Mouse (Mus musculus) myocyte (in vitro differentiated cells): ENCODE measurements around the gene Slc38a10. TPM values are rescaled to one million over a fixed set of nuclear protein-coding genes. Genes with fewer than 3 reads are reported as not detected.

Experiments used
- H3K27me3 ChIP-seq: one replicate; pipeline ENCODE4 v1.6.1; 2011; ENCODE audit not compliant: control insufficient read depth, insufficient read depth, insufficient read length
- H3K36me3 ChIP-seq: one replicate; pipeline ENCODE4 v1.6.1; 2011; ENCODE audit not compliant: control insufficient read depth, insufficient read depth
- H3K4me2 ChIP-seq: one replicate; pipeline ENCODE4 v1.6.1; 2011; ENCODE audit warnings: low read depth, control low read depth
- H3K4me3 ChIP-seq: one replicate; pipeline ENCODE4 v1.5.1; 2011; ENCODE audit warnings: mild to moderate bottlenecking, control low read depth, moderate library complexity
- H3K79me2 ChIP-seq: one replicate; pipeline ENCODE4 v1.6.1; 2011; ENCODE audit not compliant: control insufficient read depth, insufficient read depth
- H3ac ChIP-seq: one replicate; pipeline ENCODE4 v1.6.1; 2011; ENCODE audit not compliant: control insufficient read depth, insufficient read length
- CEBPB ChIP-seq: IDR thresholded peaks from 2 replicates; pipeline ENCODE4 v1.6.1; 2011; ENCODE audit warnings: mild to moderate bottlenecking, moderate library complexity; ENCODE audit not compliant: poor library complexity, insufficient read depth, severe bottlenecking
- E2F4 ChIP-seq: IDR thresholded peaks from one replicate; pipeline ENCODE4 v1.6.1; 2011; ENCODE audit warnings: mild to moderate bottlenecking, control low read depth, moderate library complexity; ENCODE audit not compliant: insufficient read depth
- MAX ChIP-seq: IDR thresholded peaks from one replicate; pipeline ENCODE4 v1.6.1; 2011; ENCODE audit warnings: low read depth, mild to moderate bottlenecking, control low read depth
- MYOD1 ChIP-seq, 3 experiments: IDR thresholded peaks; one replicate each; pipeline ENCODE4 v1.6.1; 2011; ENCODE audit warnings: control low read depth in 2 of 3, low read depth in 2 of 3, mild to moderate bottlenecking in 2 of 3, moderate library complexity in 1 of 3; ENCODE audit not compliant: insufficient read length in 2 of 3, control insufficient read depth in 1 of 3
- MYOG ChIP-seq, 3 experiments: IDR thresholded peaks; one replicate each; pipeline ENCODE4 v1.6.1; 2011; ENCODE audit warnings: control low read depth in 2 of 3, low read depth in 2 of 3, mild to moderate bottlenecking in 2 of 3; ENCODE audit not compliant: insufficient read length in 2 of 3, control insufficient read depth in 1 of 3, insufficient read depth in 1 of 3
- POLR2A ChIP-seq: IDR thresholded peaks from one replicate; pipeline ENCODE4 v1.6.1; 2011; ENCODE audit warnings: low read depth, mild to moderate bottlenecking, control low read depth, moderate library complexity; ENCODE audit not compliant: insufficient read length
- POLR2AphosphoS2 ChIP-seq: IDR thresholded peaks from one replicate; pipeline ENCODE4 v1.6.1; 2011; ENCODE audit warnings: low read depth, control low read depth; ENCODE audit not compliant: insufficient read length
- REST ChIP-seq: IDR thresholded peaks from one replicate; pipeline ENCODE4 v1.6.1; 2011; ENCODE audit warnings: mild to moderate bottlenecking, control low read depth, moderate library complexity; ENCODE audit not compliant: insufficient read depth, insufficient read length
- SRF ChIP-seq: IDR thresholded peaks from one replicate; pipeline ENCODE4 v1.6.1; 2011; ENCODE audit warnings: low read depth; ENCODE audit not compliant: control insufficient read depth, insufficient read length
- TCF12 ChIP-seq: IDR thresholded peaks from one replicate; pipeline ENCODE4 v1.6.1; 2011; ENCODE audit warnings: mild to moderate bottlenecking, control low read depth; ENCODE audit not compliant: poor library complexity, insufficient read depth, severe bottlenecking
- TCF3 ChIP-seq: IDR thresholded peaks from one replicate; pipeline ENCODE4 v1.6.1; 2011; ENCODE audit warnings: low read depth, control low read depth; ENCODE audit not compliant: insufficient read length
- USF1 ChIP-seq: IDR thresholded peaks from one replicate; pipeline ENCODE4 v1.6.1; 2011; ENCODE audit warnings: low read depth, mild to moderate bottlenecking, control low read depth, moderate library complexity
- polyA plus RNA-seq: library from polyadenylated mRNA; unstranded; fragments of >200 nt; fragmentation: generic; extraction: Trizol; gene quantifications from one replicate; pipeline ENCODE4 v1.2.1, GENCODE M21; 2012; ENCODE audit warnings: missing spikeins

The Slc38a10 gene
- polyA plus RNA-seq, 1 experiment = 97.9 TPM

DNA sequence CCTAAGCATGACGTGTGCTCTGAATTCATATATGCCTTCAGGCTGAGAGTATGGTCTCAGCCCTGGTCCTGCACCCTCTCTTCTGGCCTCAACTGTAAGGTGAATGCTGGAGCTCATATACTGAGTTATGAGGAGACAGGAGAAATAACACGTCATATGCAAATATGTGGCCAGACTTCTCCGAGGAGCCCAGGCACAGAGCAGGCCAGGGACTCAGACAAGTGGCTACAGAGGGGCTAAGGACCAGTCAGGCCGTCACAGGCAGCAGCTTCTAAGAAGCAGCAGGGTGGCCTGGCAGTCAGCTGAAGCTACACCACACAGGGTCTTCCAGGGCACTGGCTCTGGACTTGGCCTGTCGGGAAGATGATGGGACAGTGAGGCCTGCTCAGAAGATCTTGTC is 87.8 kb downstream of the Slc38a10 start:
- Histone ChIP-seq H3K79me2 (no peaks in the 10 kb centered on the region), H3ac (no peak overlapping the region), H3K36me3 (no peaks in the 10 kb centered on the region), H3K27me3 (peaks cover 31% of the 10 kb centered on the region), H3K4me2 (no peak overlapping the region), H3K4me3 (no peak overlapping the region)
- TF ChIP-seq MAX (no peak), SRF (no peak), TCF12 (no peak), CEBPB (no peak), REST (no peak), MYOG (IDR thresholded peaks at IDR 0.05; ENCODE audit: control insufficient read depth in 1 of 3, insufficient read depth in 1 of 3, insufficient read length in 2 of 3, low read depth in 2 of 3) (no peak), POLR2AphosphoS2 (no peak), USF1 (no peak), MYOD1 (IDR thresholded peaks at IDR 0.05; ENCODE audit: control insufficient read depth in 1 of 3, insufficient read length in 2 of 3, low read depth in 2 of 3) (no peak), POLR2A (no peak), E2F4 (no peak), TCF3 (no peak)

DNA sequence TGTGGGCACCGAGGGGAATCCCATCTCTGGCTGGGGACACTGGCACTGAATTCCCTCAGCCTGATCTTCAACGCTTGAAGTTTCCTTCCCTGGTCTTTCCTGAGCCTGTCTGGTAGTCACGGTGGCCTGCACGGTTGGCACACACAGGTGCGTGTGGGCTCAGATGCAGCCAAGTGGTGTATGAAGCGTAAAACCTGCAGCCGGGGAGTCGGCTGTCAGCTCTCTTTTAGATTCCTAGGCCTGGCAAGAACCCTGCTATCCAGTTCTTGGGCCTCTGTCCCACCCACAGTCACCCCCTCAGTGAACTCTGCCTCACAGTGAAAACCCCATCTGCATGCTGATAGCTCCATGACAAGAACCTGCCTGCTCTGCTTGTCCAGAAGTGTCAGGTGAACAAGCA is 90.5 kb downstream of the Slc38a10 start:
- H3K4me2 ChIP-seq = no peak overlapping the region
- no peak for TF ChIP-seq MAX
- no peak for TF ChIP-seq MYOD1 (IDR thresholded peaks at IDR 0.05; ENCODE audit: control insufficient read depth in 1 of 3, insufficient read length in 2 of 3, low read depth in 2 of 3)
- no peak for TF ChIP-seq SRF
- no peak for TF ChIP-seq TCF3
- no peak for TF ChIP-seq CEBPB
- no peak for TF ChIP-seq TCF12
- TF ChIP-seq POLR2A = no peak
- TF ChIP-seq USF1 = no peak
- TF ChIP-seq MYOG (IDR thresholded peaks at IDR 0.05; ENCODE audit: control insufficient read depth in 1 of 3, insufficient read depth in 1 of 3, insufficient read length in 2 of 3, low read depth in 2 of 3) = no peak
- TF ChIP-seq REST = no peak
- no peak for TF ChIP-seq E2F4
- no peaks in the 10 kb centered on the region for H3K79me2 ChIP-seq

GRCm38 (mm10) chr11:120055953-120056732 is 95.0 kb downstream of the Slc38a10 start:
- Histone ChIP-seq H3K27me3 (peaks cover 47% of the 10 kb centered on the region), H3K36me3 (no peaks in the 10 kb centered on the region), H3K4me2 (no peak overlapping the region), H3K4me3 (no peak overlapping the region), H3ac (no peak overlapping the region), H3K79me2 (no peaks in the 10 kb centered on the region)
- TF ChIP-seq SRF (no peak), MYOD1 (IDR thresholded peaks at IDR 0.05; ENCODE audit: control insufficient read depth in 1 of 3, insufficient read length in 2 of 3, low read depth in 2 of 3) (no peak), TCF12 (no peak), REST (no peak), POLR2AphosphoS2 (no peak), USF1 (no peak), MYOG (IDR thresholded peaks at IDR 0.05; ENCODE audit: control insufficient read depth in 1 of 3, insufficient read depth in 1 of 3, insufficient read length in 2 of 3, low read depth in 2 of 3) (no peak), MAX (no peak), E2F4 (no peak), CEBPB (no peak), POLR2A (no peak), TCF3 (no peak)

More for the DNA sequence above, 90.5 kb downstream of the Slc38a10 start:
- Histone ChIP-seq H3ac (no peak overlapping the region), H3K36me3 (no peaks in the 10 kb centered on the region), H3K27me3 (peaks cover 36% of the 10 kb centered on the region), H3K4me3 (no peak overlapping the region)

Other genes starting within 250 kb of the Slc38a10 start
- 60.5 TPM for gene Chmp6, start 237.9 kb downstream of the Slc38a10 start, polyA plus RNA-seq
- 23.0 TPM for gene Baiap2, start 208.6 kb downstream of the Slc38a10 start, polyA plus RNA-seq
- 0.26 TPM for gene Aatk, start 104.2 kb downstream of the Slc38a10 start, polyA plus RNA-seq
- gene Cep131, start 64.5 kb downstream of the Slc38a10 start, polyA plus RNA-seq = 12.2 TPM
- 10.3 TPM for gene Tepsin, start 52.6 kb downstream of the Slc38a10 start, polyA plus RNA-seq
- gene Ndufaf8, start 52.4 kb downstream of the Slc38a10 start, polyA plus RNA-seq = 56.7 TPM
- 6.3 TPM for gene Bahcc1, start 81.6 kb upstream of the Slc38a10 start, polyA plus RNA-seq
- gene Actg1, start 197.2 kb upstream of the Slc38a10 start, polyA plus RNA-seq = 2,358 TPM
- gene Fscn2, start 210.2 kb upstream of the Slc38a10 start, polyA plus RNA-seq = 1.1 TPM
- 12.3 TPM for gene Faap100, start 227.4 kb upstream of the Slc38a10 start, polyA plus RNA-seq